Mouse (Mus musculus) urinary bladder, postnatal 25 days (tissue): Measurements from ENCODE around the gene Mstn.

ENCODE experiments used
- DNase-seq: peaks from one replicate; pipeline ENCODE4 v3.0.0; 2022; ENCODE audit warnings: low spot score

Gene Mstn

DNA sequence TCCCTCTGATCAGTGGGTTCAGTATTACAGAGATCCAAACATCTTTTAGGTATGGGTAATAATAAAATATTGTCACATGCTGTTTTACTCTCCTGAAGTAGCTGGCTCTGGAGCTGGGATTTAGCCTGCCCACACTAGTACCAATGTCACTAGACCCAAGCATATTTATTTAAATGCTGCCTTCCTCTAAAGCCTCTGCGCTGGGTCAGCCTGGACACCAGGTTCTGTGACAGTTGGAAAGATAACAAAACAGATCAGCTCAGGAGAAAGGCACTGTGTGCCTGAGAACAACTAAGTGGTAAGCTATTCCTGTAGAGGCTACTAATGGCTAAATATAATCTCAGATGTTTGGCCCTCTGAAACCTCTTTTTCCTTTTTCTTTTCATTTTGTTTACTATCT is 49.1 kb downstream of the Mstn start:
- no peak for DNase-seq
